Mouse (Mus musculus): Measurements from ENCODE around the gene Slc27a5. TPM values are rescaled to one million over a fixed set of nuclear protein-coding genes. Genes with fewer than 3 reads are reported as not detected.

Slc27a5 gene
- total and polyA plus RNA-seq, 3 experiments, result 0.22 TPM; not detected in 2

DNA sequence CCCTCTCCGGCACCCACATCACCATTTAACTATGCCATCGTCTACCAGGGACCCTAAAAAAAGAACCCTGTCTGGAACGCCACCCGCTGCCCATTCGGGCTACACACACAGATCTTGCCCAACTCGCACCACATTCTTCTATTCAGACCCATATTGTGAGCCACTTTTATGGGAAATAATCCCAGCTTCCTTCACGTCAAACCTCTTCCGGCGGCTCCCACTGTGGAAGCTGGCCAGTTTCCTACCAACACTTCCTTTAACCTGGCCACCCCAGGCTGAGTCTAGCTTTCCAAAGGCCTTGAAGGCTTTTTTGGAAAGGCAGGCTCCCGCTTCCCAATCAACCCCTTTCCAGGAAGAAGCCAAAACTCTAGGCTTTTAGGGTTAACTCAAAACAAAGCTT, 8.5 kb upstream of the Slc27a5 start:
- no peak overlapping the region for H3K4me3 ChIP-seq (ENCODE audit: low read depth, low read length)
- peaks cover 44% of the 10 kb centered on the region for H3K4me1 ChIP-seq (ENCODE audit: insufficient read depth, low read depth, low read length)
- H3K36me3 ChIP-seq (replicated peaks), result peaks cover 56% of the 10 kb centered on the region
- TF ChIP-seq TAL1 (conservative IDR thresholded peaks at IDR 0.05; ENCODE audit: low read depth, low read length) (no peak), POLR2AphosphoS5 (IDR thresholded peaks at IDR 0.05; ENCODE audit: insufficient replicate concordance, low read depth, low read length) (no peak), GATA1 (IDR thresholded peaks at IDR 0.05; ENCODE audit: borderline replicate concordance, low read length) (no peak), CTCF (IDR thresholded peaks at IDR 0.05; ENCODE audit: low read depth, low read length) (no peak), GATA2 (IDR thresholded peaks at IDR 0.05; ENCODE audit: borderline replicate concordance, low read depth, low read length) (no peak)
- DNase-seq (ENCODE audit: low spot score), result no peak
- ATAC-seq (ENCODE audit: extremely low read depth, insufficient number of reproducible peaks, low FRiP score, poor library complexity, severe bottlenecking), result no peak
- no peaks in the 10 kb centered on the region; the same call in 1 of the 2 replicates for H3K9me3 ChIP-seq (replicated peaks)
- no peaks in the 10 kb centered on the region; the same call in 1 of the 2 replicates for H3K27me3 ChIP-seq (ENCODE audit: insufficient read depth, low read length)

DNA sequence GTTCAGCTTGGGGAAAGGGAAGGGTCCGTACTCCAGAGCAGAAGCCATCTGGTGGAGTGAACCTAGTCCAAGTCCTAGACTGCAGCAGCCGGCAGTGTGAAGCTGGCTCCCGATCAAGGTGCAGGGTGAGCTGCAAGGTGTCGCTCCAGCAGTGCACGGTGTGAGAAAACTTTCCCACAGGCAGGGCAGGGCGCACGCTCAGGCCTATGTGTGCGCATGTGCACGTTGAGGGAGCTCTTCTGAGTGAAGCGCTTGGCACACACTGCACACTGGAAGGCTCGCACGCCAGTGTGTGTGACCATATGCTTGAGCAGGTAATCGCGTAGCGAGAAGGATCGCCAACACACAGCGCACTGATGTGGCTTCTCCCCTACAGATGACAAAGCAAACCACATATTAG, 8.0 kb upstream of the Slc27a5 start:
- Histone ChIP-seq H3K27me3 (ENCODE audit: insufficient read depth, low read length) (no peaks in the 10 kb centered on the region; the same call in 1 of the 2 replicates), H3K4me1 (ENCODE audit: insufficient read depth, low read depth, low read length) (peaks cover 44% of the 10 kb centered on the region), H3K36me3 (replicated peaks) (peaks cover 56% of the 10 kb centered on the region), H3K9me3 (replicated peaks) (no peaks in the 10 kb centered on the region; the same call in 1 of the 2 replicates), H3K4me3 (ENCODE audit: low read depth, low read length) (no peak overlapping the region)
- DNase-seq (ENCODE audit: low spot score) (no peak), ATAC-seq (ENCODE audit: extremely low read depth, insufficient number of reproducible peaks, low FRiP score, poor library complexity, severe bottlenecking) (no peak)
- TF ChIP-seq GATA1 (IDR thresholded peaks at IDR 0.05; ENCODE audit: borderline replicate concordance, low read length) (no peak), POLR2AphosphoS5 (IDR thresholded peaks at IDR 0.05; ENCODE audit: insufficient replicate concordance, low read depth, low read length) (no peak), CTCF (IDR thresholded peaks at IDR 0.05; ENCODE audit: low read depth, low read length) (no peak), TAL1 (conservative IDR thresholded peaks at IDR 0.05; ENCODE audit: low read depth, low read length) (no peak), GATA2 (IDR thresholded peaks at IDR 0.05; ENCODE audit: borderline replicate concordance, low read depth, low read length) (no peak)

DNA sequence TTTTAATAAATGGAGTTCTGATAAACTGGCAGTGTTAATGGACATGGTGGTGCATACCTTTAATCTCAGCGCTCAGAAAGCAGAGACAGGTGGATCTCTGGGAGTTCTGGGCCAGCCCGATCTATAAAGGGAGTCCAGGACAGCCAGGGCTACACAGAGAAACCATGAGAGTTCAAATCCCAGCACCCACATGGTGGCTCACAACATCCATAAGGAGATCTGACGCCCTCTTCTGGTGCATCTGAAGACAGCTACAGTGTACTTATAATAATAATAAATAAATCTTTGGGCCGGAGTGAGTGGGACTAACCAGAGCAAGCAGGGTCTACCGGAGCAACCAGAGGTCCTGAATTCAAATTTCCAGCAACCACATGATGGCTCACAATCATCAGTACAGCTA, 5.4 kb upstream of the Slc27a5 start:
- H3K4me1 ChIP-seq (ENCODE audit: insufficient read depth, low read depth, low read length), result peaks cover 27% of the 10 kb centered on the region
- H3K27me3 ChIP-seq (ENCODE audit: insufficient read depth, low read length), result no peaks in the 10 kb centered on the region; the same call in 1 of the 2 replicates
- ATAC-seq (ENCODE audit: extremely low read depth, insufficient number of reproducible peaks, low FRiP score, poor library complexity, severe bottlenecking) (no peak), DNase-seq (ENCODE audit: low spot score) (no peak)
- no peaks in the 10 kb centered on the region; the same call in 1 of the 2 replicates for H3K9me3 ChIP-seq (replicated peaks)
- TF ChIP-seq CTCF (IDR thresholded peaks at IDR 0.05; ENCODE audit: low read depth, low read length), result no peak
- no peak for TF ChIP-seq GATA1 (IDR thresholded peaks at IDR 0.05; ENCODE audit: borderline replicate concordance, low read length)
- no peak for TF ChIP-seq TAL1 (conservative IDR thresholded peaks at IDR 0.05; ENCODE audit: low read depth, low read length)
- H3K4me3 ChIP-seq (ENCODE audit: low read depth, low read length), result no peak overlapping the region
- peaks cover 53% of the 10 kb centered on the region for H3K36me3 ChIP-seq (replicated peaks)

- DNase-seq (ENCODE audit: low spot score) (no peak), ATAC-seq (ENCODE audit: extremely low read depth, insufficient number of reproducible peaks, low FRiP score, poor library complexity, severe bottlenecking) (no peak)
- Histone ChIP-seq H3K9me3 (replicated peaks) (no peaks in the 10 kb centered on the region), H3K4me3 (ENCODE audit: low read depth, low read length) (no peak overlapping the region), H3K36me3 (replicated peaks) (peaks cover 35% of the 10 kb centered on the region), H3K27me3 (ENCODE audit: insufficient read depth, low read length) (peaks cover 8% of the 10 kb centered on the region; the same call in 1 of the 2 replicates), H3K4me1 (ENCODE audit: insufficient read depth, low read depth, low read length) (peaks cover 14% of the 10 kb centered on the region)
- TF ChIP-seq GATA1 (IDR thresholded peaks at IDR 0.05; ENCODE audit: borderline replicate concordance, low read length) (no peak), GATA2 (IDR thresholded peaks at IDR 0.05; ENCODE audit: borderline replicate concordance, low read depth, low read length) (no peak), TAL1 (conservative IDR thresholded peaks at IDR 0.05; ENCODE audit: low read depth, low read length) (no peak)
These were observed 3.6 kb upstream of the Slc27a5 start for GRCm38 (mm10) chr7:13001584-13001983.

DNA sequence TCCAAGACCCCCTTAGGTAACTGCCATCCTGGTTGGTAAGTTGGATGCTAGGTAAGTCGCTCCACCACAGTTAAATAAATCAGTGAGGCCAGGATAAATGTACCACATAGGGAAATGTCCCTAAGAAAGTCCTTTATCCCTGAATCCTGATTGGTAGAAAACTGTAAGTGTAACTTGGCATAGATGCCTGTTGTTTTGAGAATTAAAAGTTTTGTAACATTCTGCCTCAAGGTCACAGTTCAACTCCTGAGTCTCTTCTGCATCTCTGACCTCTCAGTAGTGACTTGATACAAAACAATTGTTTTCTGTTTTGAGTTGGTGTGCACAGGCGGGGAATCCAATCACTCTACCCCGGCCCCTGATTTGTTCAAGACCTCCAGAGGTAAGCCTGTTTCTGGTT, 859 bp upstream of the Slc27a5 start, which contains the start of gene Trim28:
Trim28 (plus strand) TSS at position 264 of the 400 bp plus-strand sequence.
- DNase-seq (ENCODE audit: low spot score) (no peak), ATAC-seq (ENCODE audit: extremely low read depth, insufficient number of reproducible peaks, low FRiP score, poor library complexity, severe bottlenecking) (no peak)
- no peak within 1 kb of the TSS for H3K4me3 ChIP-seq (ENCODE audit: low read depth, low read length)
- no peaks in the 10 kb centered on the region for H3K9me3 ChIP-seq (replicated peaks)
- peaks cover 19% of the 10 kb centered on the region for H3K27me3 ChIP-seq (ENCODE audit: insufficient read depth, low read length)
- H3K4me1 ChIP-seq (ENCODE audit: insufficient read depth, low read depth, low read length), result no peaks in the 10 kb centered on the region
- H3K36me3 ChIP-seq (replicated peaks), result peaks cover 8% of the 10 kb centered on the region
- no peak for TF ChIP-seq POLR2AphosphoS5 (IDR thresholded peaks at IDR 0.05; ENCODE audit: insufficient replicate concordance, low read depth, low read length)
- no peak for TF ChIP-seq TAL1 (conservative IDR thresholded peaks at IDR 0.05; ENCODE audit: low read depth, low read length)
- no peak for TF ChIP-seq GATA2 (IDR thresholded peaks at IDR 0.05; ENCODE audit: borderline replicate concordance, low read depth, low read length)
- no peak for TF ChIP-seq GATA1 (IDR thresholded peaks at IDR 0.05; ENCODE audit: borderline replicate concordance, low read length)
- TF ChIP-seq CTCF (IDR thresholded peaks at IDR 0.05; ENCODE audit: low read depth, low read length), result no peak

GRCm38 (mm10) chr7:12997230-12997629, 762 bp downstream of the Slc27a5 start:
- DNase-seq (ENCODE audit: low spot score) (no peak), ATAC-seq (ENCODE audit: extremely low read depth, insufficient number of reproducible peaks, low FRiP score, poor library complexity, severe bottlenecking) (no peak)

More at GRCm38 (mm10) chr7:12997230-12997629, 762 bp downstream of the Slc27a5 start:
- Histone ChIP-seq H3K4me1 (ENCODE audit: insufficient read depth, low read depth, low read length) (no peaks in the 10 kb centered on the region), H3K9me3 (replicated peaks) (no peaks in the 10 kb centered on the region), H3K4me3 (ENCODE audit: low read depth, low read length) (no peak overlapping the region), H3K27me3 (ENCODE audit: insufficient read depth, low read length) (peaks cover 19% of the 10 kb centered on the region), H3K36me3 (replicated peaks) (no peaks in the 10 kb centered on the region)
- TF ChIP-seq CTCF (IDR thresholded peaks at IDR 0.05; ENCODE audit: low read depth, low read length) (no peak), POLR2AphosphoS5 (IDR thresholded peaks at IDR 0.05; ENCODE audit: insufficient replicate concordance, low read depth, low read length) (no peak), TAL1 (conservative IDR thresholded peaks at IDR 0.05; ENCODE audit: low read depth, low read length) (no peak), GATA2 (IDR thresholded peaks at IDR 0.05; ENCODE audit: borderline replicate concordance, low read depth, low read length) (no peak), GATA1 (IDR thresholded peaks at IDR 0.05; ENCODE audit: borderline replicate concordance, low read length) (no peak)

All from G1E (cell line).